Mouse (Mus musculus) ES-Bruce4 (cell line): Measurements from ENCODE around the gene Gpx5.

Source experiments
- CTCF ChIP-seq: IDR thresholded peaks from one replicate; pipeline ENCODE4 v1.8.1; 2011; ENCODE audit warnings: low read depth, low read length
- POLR2A ChIP-seq: IDR thresholded peaks from one replicate; pipeline ENCODE4 v1.8.1; 2011; ENCODE audit warnings: low read length; ENCODE audit not compliant: insufficient read depth

- TF ChIP-seq CTCF (no peak), POLR2A (no peak)
Observed at GRCm38 (mm10) chr13:21275815-21276550, 16.5 kb downstream of the Gpx5 start.
